Mouse (Mus musculus) heart, adult 2 months (tissue): ENCODE data around the gene Pom121. TPM values are rescaled to one million over a fixed set of nuclear protein-coding genes. Genes with fewer than 3 reads are reported as not detected.

Source experiments
- DNase-seq, 2 experiments: peaks; one replicate each; pipeline ENCODE4 v3.0.0; 2021
- H3K27ac ChIP-seq: fragments of 200-600 bp; 2 replicates; pipeline ENCODE4 v1.8.1; 2022
- H3K27me3 ChIP-seq: fragments of 200-500 bp; 2 replicates; pipeline ENCODE4 v1.6.1; 2012; ENCODE audit warnings: mild to moderate bottlenecking, low read length, inconsistent platforms, mixed read lengths; ENCODE audit not compliant: control insufficient read depth, insufficient read depth
- H3K36me3 ChIP-seq: fragments of 200-500 bp; 2 replicates; pipeline ENCODE4 v1.6.1; 2012; ENCODE audit warnings: low read length, inconsistent platforms; ENCODE audit not compliant: control insufficient read depth, insufficient read depth
- H3K4me1 ChIP-seq: fragments of 200-500 bp; 2 replicates; pipeline ENCODE4 v1.6.1; 2011; ENCODE audit warnings: low read length; ENCODE audit not compliant: control insufficient read depth, insufficient read depth
- H3K4me3 ChIP-seq: fragments of 200-600 bp; 2 replicates; pipeline ENCODE4 v1.8.1; 2022
- H3K79me2 ChIP-seq: fragments of 200-500 bp; replicated peaks from 2 replicates; pipeline ENCODE4 v1.6.1; 2012; ENCODE audit warnings: mild to moderate bottlenecking, inconsistent platforms, low read length, moderate library complexity, mixed read lengths; ENCODE audit not compliant: control insufficient read depth, insufficient read depth
- H3K9ac ChIP-seq: fragments of 200-500 bp; 2 replicates; pipeline ENCODE4 v1.6.1; 2012; ENCODE audit warnings: low read depth, mild to moderate bottlenecking, control low read depth, inconsistent platforms, low read length, mixed read lengths
- CTCF ChIP-seq: fragments of 200-600 bp; IDR thresholded peaks from 2 replicates; pipeline ENCODE4 v1.8.1; 2022; ENCODE audit warnings: antibody characterized with exemption, mild to moderate bottlenecking, moderate library complexity
- EP300 ChIP-seq: fragments of 200-500 bp; IDR thresholded peaks from 2 replicates; pipeline ENCODE4 v1.6.1; 2011; ENCODE audit warnings: low read depth, low read length, control low read depth; ENCODE audit not compliant: insufficient read depth
- POLR2A ChIP-seq: fragments of 200-500 bp; IDR thresholded peaks from 2 replicates; pipeline ENCODE4 v1.6.1; 2011; ENCODE audit warnings: mild to moderate bottlenecking, low read depth, low read length, control low read depth; ENCODE audit not compliant: insufficient read depth
- WGBS: fragments of 180-500 bp; shearing (Covaris S2); methylation state at CpG from one replicate; pipeline ENCODE4 v1.1.7; 2018; 5-methylcytosine and 5-hydroxymethylcytosine counted together
- intact Hi-C: fragments of 180-260 bp; cut with DNase I; formaldehyde crosslinking; loops from one replicate; pipeline ENCODE4 v1.15.1; 2025
- polyA plus RNA-seq: library from polyadenylated mRNA; depleted of rRNA; stranded (reverse); fragments of >200 nt; gene quantifications from 2 replicates; pipeline ENCODE4 v1.2.3, GENCODE M21; 2012
- total RNA-seq, 2 experiments: library from RNA; stranded (reverse); gene quantifications; 2 replicates each; pipeline ENCODE4 v1.2.3; 2021

Pom121 gene
- total and polyA plus RNA-seq, 3 experiments = 11.3 to 13.1 (median 12.3) TPM

- intact Hi-C loops = no loop called here
- TF ChIP-seq POLR2A (no peak), CTCF (no peak), EP300 (no peak)
- no peak for DNase-seq
- H3K36me3 ChIP-seq = no peaks in the 10 kb centered on the region
- H3K79me2 ChIP-seq = no peaks in the 10 kb centered on the region
- no peak overlapping the region for H3K27ac ChIP-seq
- no peak overlapping the region for H3K4me3 ChIP-seq
- no peak overlapping the region for H3K9ac ChIP-seq
- no peaks in the 10 kb centered on the region for H3K4me1 ChIP-seq
- 75% methylated on average over 9 of the region's 9 CpGs for WGBS
- H3K27me3 ChIP-seq = no peaks in the 10 kb centered on the region
These were observed 15.9 kb upstream of the Pom121 start for GRCm38 (mm10) chr5:135410266-135410665.

GRCm38 (mm10) chr5:135408114-135408513 lies 13.8 kb upstream of the Pom121 start:
- no peak overlapping the region for H3K9ac ChIP-seq
- DNase-seq = no peak
- no peak overlapping the region for H3K4me3 ChIP-seq
- WGBS = 91% methylated on average over 4 of the region's 4 CpGs
- no peaks in the 10 kb centered on the region for H3K27me3 ChIP-seq
- no peaks in the 10 kb centered on the region for H3K4me1 ChIP-seq
- TF ChIP-seq CTCF = no peak
- TF ChIP-seq EP300 = no peak
- H3K36me3 ChIP-seq = no peaks in the 10 kb centered on the region
- H3K79me2 ChIP-seq = no peaks in the 10 kb centered on the region
- H3K27ac ChIP-seq = no peak overlapping the region
- intact Hi-C loops = no loop called here

GRCm38 (mm10) chr5:135405437-135405836 lies 11.1 kb upstream of the Pom121 start:
- no peak overlapping the region for H3K9ac ChIP-seq
- no peak for TF ChIP-seq EP300
- TF ChIP-seq CTCF = no peak
- TF ChIP-seq POLR2A = no peak
- no peak overlapping the region for H3K4me3 ChIP-seq
- H3K27me3 ChIP-seq = no peaks in the 10 kb centered on the region
- H3K36me3 ChIP-seq = no peaks in the 10 kb centered on the region
- no peaks in the 10 kb centered on the region for H3K4me1 ChIP-seq
- H3K27ac ChIP-seq = no peak overlapping the region
- WGBS = 85% methylated on average over 9 of the region's 9 CpGs
- H3K79me2 ChIP-seq = no peaks in the 10 kb centered on the region
- intact Hi-C loops = no loop called here
- no peak for DNase-seq

- no peak overlapping the region for H3K9ac ChIP-seq
- intact Hi-C loops = loop anchor here (5.0 kb wide), 2 partner anchors 143 to 358 kb away; partner anchors contain the start of gene Hip1
These were observed 10.3 kb upstream of the Pom121 start for GRCm38 (mm10) chr5:135404623-135405022.

GRCm38 (mm10) chr5:135400244-135400643 lies 5.9 kb upstream of the Pom121 start:
- DNase-seq = peak; percentile 70 to 82
- H3K79me2 ChIP-seq = no peaks in the 10 kb centered on the region
- WGBS = 7% methylated on average over 2 of the region's 2 CpGs
- no peak overlapping the region for H3K4me3 ChIP-seq
- H3K4me1 ChIP-seq = no peaks in the 10 kb centered on the region
- intact Hi-C loops = loop anchor here (1.0 to 5.0 kb wide), 4 partner anchors 94 to 362 kb away; partner anchors contain the start of gene Hip1
- no peaks in the 10 kb centered on the region for H3K27me3 ChIP-seq
- no peak overlapping the region for H3K9ac ChIP-seq
- no peaks in the 10 kb centered on the region for H3K36me3 ChIP-seq
- no peak overlapping the region for H3K27ac ChIP-seq
- peak; percentile 99; the same call in 1 of the 2 replicates for TF ChIP-seq CTCF
- TF ChIP-seq POLR2A = no peak
- TF ChIP-seq EP300 = peak; percentile 70; the same call in 1 of the 2 replicates

More at GRCm38 (mm10) chr5:135404623-135405022, 10.3 kb upstream of the Pom121 start:
- 38% methylated on average over 20 of the region's 20 CpGs for WGBS
- no peak for TF ChIP-seq EP300
- no peak for TF ChIP-seq CTCF
- no peak for TF ChIP-seq POLR2A
- Histone ChIP-seq H3K4me3 (no peak overlapping the region), H3K79me2 (no peaks in the 10 kb centered on the region), H3K27me3 (no peaks in the 10 kb centered on the region), H3K4me1 (no peaks in the 10 kb centered on the region), H3K27ac (no peak overlapping the region), H3K36me3 (no peaks in the 10 kb centered on the region)
- DNase-seq = no peak

GRCm38 (mm10) chr5:135399382-135399781 lies 5.0 kb upstream of the Pom121 start:
- H3K27me3 ChIP-seq = no peaks in the 10 kb centered on the region
- no peak overlapping the region for H3K9ac ChIP-seq
- no peak overlapping the region for H3K27ac ChIP-seq
- TF ChIP-seq CTCF = no peak
- no peak for TF ChIP-seq POLR2A
- no peak for TF ChIP-seq EP300
- no peak overlapping the region for H3K4me3 ChIP-seq
- H3K79me2 ChIP-seq = no peaks in the 10 kb centered on the region
- no peak for DNase-seq
- intact Hi-C loops = no loop called here
- peaks cover 3% of the 10 kb centered on the region for H3K4me1 ChIP-seq
- no peaks in the 10 kb centered on the region for H3K36me3 ChIP-seq
- 46% methylated on average over 6 of the region's 6 CpGs for WGBS
